Mouse (Mus musculus): Measurements from ENCODE around the gene Pik3cd. TPM values are rescaled to one million over a fixed set of nuclear protein-coding genes. Genes with fewer than 3 reads are reported as not detected.
A peak's percentile ranks its signal among the peaks of the same experiment; 100 is the strongest.

The Pik3cd gene
- total RNA-seq, 2 experiments from 2014 or later: 19.6 to 23.5 TPM

GRCm38 (mm10) chr4:149675378-149676261, 26.8 kb downstream of the Pik3cd start:
- TF ChIP-seq CTCF (conservative IDR thresholded peaks at IDR 0.05): no peak
- Histone ChIP-seq H3K27ac (peak overlapping the region; percentile 79), H3K4me3 (peak overlapping the region; percentile 78)
- peak; percentile 53 to 76 for DNase-seq (ENCODE audit: low spot score in 2 of 2)

- no peak for TF ChIP-seq CTCF (conservative IDR thresholded peaks at IDR 0.05)
- DNase-seq (ENCODE audit: low spot score in 2 of 2): no peak
- H3K4me3 ChIP-seq: peak overlapping the region; percentile 78
- peak overlapping the region; percentile 79; the same call in 1 of the 2 replicates for H3K27ac ChIP-seq
These were observed 27.5 kb downstream of the Pik3cd start for GRCm38 (mm10) chr4:149674814-149675377.

- H3K27ac ChIP-seq: no peak overlapping the region
- TF ChIP-seq CTCF (conservative IDR thresholded peaks at IDR 0.05): no peak
- DNase-seq (ENCODE audit: low spot score in 2 of 2): no peak
- H3K4me3 ChIP-seq: no peak overlapping the region
These were observed 29.6 kb downstream of the Pik3cd start for GRCm38 (mm10) chr4:149672747-149673146.

GRCm38 (mm10) chr4:149671175-149671574, 31.2 kb downstream of the Pik3cd start:
- no peak for TF ChIP-seq CTCF (conservative IDR thresholded peaks at IDR 0.05)
- Histone ChIP-seq H3K4me3 (no peak overlapping the region), H3K27ac (no peak overlapping the region)
- no peak for DNase-seq (ENCODE audit: low spot score in 2 of 2)

GRCm38 (mm10) chr4:149665692-149666090, 36.7 kb downstream of the Pik3cd start:
- no peak for DNase-seq (ENCODE audit: low spot score in 2 of 2)
- Histone ChIP-seq H3K27ac (no peak overlapping the region), H3K4me3 (no peak overlapping the region)
- no peak for TF ChIP-seq CTCF (conservative IDR thresholded peaks at IDR 0.05)

GRCm38 (mm10) chr4:149665016-149665691, 37.2 kb downstream of the Pik3cd start:
- Histone ChIP-seq H3K4me3 (no peak overlapping the region), H3K27ac (no peak overlapping the region)
- no peak for TF ChIP-seq CTCF (conservative IDR thresholded peaks at IDR 0.05)
- no peak for DNase-seq (ENCODE audit: low spot score in 2 of 2)

GRCm38 (mm10) chr4:149663849-149664503, 38.4 kb downstream of the Pik3cd start:
- no peak for TF ChIP-seq CTCF (conservative IDR thresholded peaks at IDR 0.05)
- H3K4me3 ChIP-seq: no peak overlapping the region
- no peak overlapping the region for H3K27ac ChIP-seq
- no peak for DNase-seq (ENCODE audit: low spot score in 2 of 2)

GRCm38 (mm10) chr4:149661967-149662589, 40.3 kb downstream of the Pik3cd start:
- no peak for DNase-seq (ENCODE audit: low spot score in 2 of 2)

GRCm38 (mm10) chr4:149660598-149660997, 41.8 kb downstream of the Pik3cd start:
- DNase-seq (ENCODE audit: low spot score in 2 of 2): no peak
- TF ChIP-seq CTCF (conservative IDR thresholded peaks at IDR 0.05): no peak
- Histone ChIP-seq H3K4me3 (no peak overlapping the region), H3K27ac (no peak overlapping the region)

More at GRCm38 (mm10) chr4:149661967-149662589, 40.3 kb downstream of the Pik3cd start:
- Histone ChIP-seq H3K4me3 (no peak overlapping the region), H3K27ac (no peak overlapping the region)
- TF ChIP-seq CTCF (conservative IDR thresholded peaks at IDR 0.05): no peak

- Histone ChIP-seq H3K4me3 (no peak overlapping the region), H3K27ac (no peak overlapping the region)
- no peak for DNase-seq (ENCODE audit: low spot score in 2 of 2)
- no peak for TF ChIP-seq CTCF (conservative IDR thresholded peaks at IDR 0.05)
These were observed 42.8 kb downstream of the Pik3cd start for GRCm38 (mm10) chr4:149659495-149660116.

GRCm38 (mm10) chr4:149657858-149658416, 44.4 kb downstream of the Pik3cd start:
- no peak for DNase-seq (ENCODE audit: low spot score in 2 of 2)
- no peak overlapping the region for H3K27ac ChIP-seq
- H3K4me3 ChIP-seq: no peak overlapping the region
- no peak for TF ChIP-seq CTCF (conservative IDR thresholded peaks at IDR 0.05)

- Histone ChIP-seq H3K27ac (no peak overlapping the region), H3K4me3 (no peak overlapping the region)
- TF ChIP-seq CTCF (conservative IDR thresholded peaks at IDR 0.05): peak; percentile 90
- DNase-seq (ENCODE audit: low spot score in 2 of 2): peak in 1 of 2 experiments; percentile 51
These were observed 48.1 kb downstream of the Pik3cd start for GRCm38 (mm10) chr4:149654232-149654631.

All from layer of hippocampus, adult 2 months (tissue).